Mouse (Mus musculus) forebrain, embryonic 12.5 days (tissue): ENCODE results near the gene Slc35e2. TPM values are rescaled to one million over a fixed set of nuclear protein-coding genes. Genes with fewer than 3 reads are reported as not detected.
A peak's percentile ranks its signal among the peaks of the same experiment; 100 is the strongest.

Experiments used
- ATAC-seq: fragments of 200-750 bp; cut with Nextera tagmentation; 2 replicates; pipeline ENCODE4 v1.8.0; 2017; ENCODE audit warnings: moderate TSS enrichment; ENCODE audit not compliant: low FRiP score
- H3K27ac ChIP-seq: fragments of 300-500 bp; sonication (generic); 2 replicates; pipeline ENCODE4 v1.5.1; 2016; ENCODE audit warnings: mild to moderate bottlenecking
- H3K27me3 ChIP-seq: fragments of 300-500 bp; sonication (generic); 2 replicates; pipeline ENCODE4 v1.6.1; 2016; ENCODE audit warnings: mild to moderate bottlenecking
- H3K36me3 ChIP-seq: fragments of 300-500 bp; sonication (generic); replicated peaks from 2 replicates; pipeline ENCODE4 v1.6.1; 2016; ENCODE audit warnings: mild to moderate bottlenecking
- H3K4me1 ChIP-seq: fragments of 300-500 bp; sonication (generic); 2 replicates; pipeline ENCODE4 v1.6.1; 2016
- H3K4me2 ChIP-seq: fragments of 300-500 bp; sonication (generic); 2 replicates; pipeline ENCODE4 v1.6.1; 2016; ENCODE audit warnings: mild to moderate bottlenecking, moderate library complexity
- H3K4me3 ChIP-seq: fragments of 300-500 bp; sonication (generic); replicated peaks from 2 replicates; pipeline ENCODE4 v1.5.1; 2016; ENCODE audit warnings: mild to moderate bottlenecking
- H3K9ac ChIP-seq: fragments of 300-500 bp; sonication (generic); 2 replicates; pipeline ENCODE4 v1.6.1; 2016; ENCODE audit warnings: mild to moderate bottlenecking
- H3K9me3 ChIP-seq: fragments of 300-500 bp; sonication (generic); 2 replicates; pipeline ENCODE4 v1.6.1; 2016
- WGBS: fragments of 180-500 bp; shearing (Covaris S2); methylation state at CpG from one replicate; pipeline ENCODE4 v1.1.7; 2016; 5-methylcytosine and 5-hydroxymethylcytosine counted together
- polyA plus RNA-seq: library from polyadenylated mRNA; unstranded; fragments of >200 nt; fragmentation: Nextera tagmentation; extraction: Ambion mirVana; gene quantifications from 2 replicates; pipeline ENCODE4 v1.2.1, GENCODE M21; 2016

Gene Slc35e2
- polyA plus RNA-seq, result 12.9 and 14.1 TPM in 2 replicates

GRCm38 (mm10) chr4:155601091-155601996, at the start of gene Slc35e2:
Gene Slc35e2, plus strand, starts transcription at chr4:155601416.
- peak within 1 kb of the TSS; percentile 69 for H3K4me3 ChIP-seq
- peak; percentile 94 for ATAC-seq
- peaks cover 13% of the 10 kb centered on the region for H3K4me1 ChIP-seq
- WGBS, result under 1% methylated on average over 62 of the region's 65 CpGs
- peak within 1 kb of the TSS; percentile 82 for H3K4me2 ChIP-seq
- no peaks in the 10 kb centered on the region for H3K27me3 ChIP-seq
- H3K27ac ChIP-seq, result peak within 1 kb of the TSS; percentile 98
- H3K9ac ChIP-seq, result peak within 1 kb of the TSS; percentile 87
- no peaks in the 10 kb centered on the region for H3K9me3 ChIP-seq
- peaks cover 8% of the 10 kb centered on the region for H3K36me3 ChIP-seq

GRCm38 (mm10) chr4:155552917-155553532, 48.2 kb upstream of the Slc35e2 start:
- no peaks in the 10 kb centered on the region for H3K9me3 ChIP-seq
- WGBS, result 93% methylated on average over 6 of the region's 6 CpGs
- peaks cover 89% of the 10 kb centered on the region for H3K36me3 ChIP-seq
- H3K4me2 ChIP-seq, result no peak overlapping the region
- ATAC-seq, result no peak
- H3K4me1 ChIP-seq, result no peaks in the 10 kb centered on the region
- H3K9ac ChIP-seq, result no peak overlapping the region
- no peak overlapping the region for H3K4me3 ChIP-seq
- no peak overlapping the region for H3K27ac ChIP-seq
- no peaks in the 10 kb centered on the region for H3K27me3 ChIP-seq

- 84% methylated on average over 4 of the region's 4 CpGs for WGBS
- Histone ChIP-seq H3K4me3 (no peak overlapping the region), H3K36me3 (peaks cover 91% of the 10 kb centered on the region), H3K9me3 (no peaks in the 10 kb centered on the region), H3K9ac (no peak overlapping the region), H3K27me3 (no peaks in the 10 kb centered on the region), H3K4me1 (no peaks in the 10 kb centered on the region), H3K27ac (no peak overlapping the region), H3K4me2 (no peak overlapping the region)
- no peak for ATAC-seq
These were observed 46.3 kb upstream of the Slc35e2 start for GRCm38 (mm10) chr4:155554880-155555279.

- Histone ChIP-seq H3K9ac (no peak overlapping the region), H3K4me1 (no peaks in the 10 kb centered on the region), H3K27ac (no peak overlapping the region), H3K9me3 (no peaks in the 10 kb centered on the region), H3K4me3 (no peak overlapping the region), H3K4me2 (no peak overlapping the region), H3K27me3 (no peaks in the 10 kb centered on the region), H3K36me3 (peaks cover 96% of the 10 kb centered on the region)
- no peak for ATAC-seq
- WGBS, result 64% methylated on average over 1 of the region's 1 CpGs
These were observed 45.8 kb upstream of the Slc35e2 start for GRCm38 (mm10) chr4:155555464-155555863.

- H3K4me1 ChIP-seq, result peaks cover 25% of the 10 kb centered on the region
- peaks cover 66% of the 10 kb centered on the region for H3K36me3 ChIP-seq
- 83% methylated on average over 6 of the region's 6 CpGs for WGBS
- no peak overlapping the region for H3K27ac ChIP-seq
- no peaks in the 10 kb centered on the region for H3K27me3 ChIP-seq
- no peaks in the 10 kb centered on the region for H3K9me3 ChIP-seq
- H3K4me3 ChIP-seq, result no peak overlapping the region
- ATAC-seq, result no peak
- H3K9ac ChIP-seq, result no peak overlapping the region
- no peak overlapping the region for H3K4me2 ChIP-seq
These were observed 41.8 kb upstream of the Slc35e2 start for GRCm38 (mm10) chr4:155559454-155559853.

- Histone ChIP-seq H3K9ac (no peak overlapping the region), H3K36me3 (peaks cover 52% of the 10 kb centered on the region), H3K4me2 (no peak overlapping the region), H3K9me3 (no peaks in the 10 kb centered on the region), H3K4me1 (peaks cover 37% of the 10 kb centered on the region), H3K27me3 (no peaks in the 10 kb centered on the region), H3K4me3 (no peak overlapping the region), H3K27ac (0 out of 2 replicates have a peak overlapping the region, but pooled peaks have one; percentile 91)
- ATAC-seq, result no peak
- 67% methylated on average over 2 of the region's 2 CpGs for WGBS
These were observed 40.3 kb upstream of the Slc35e2 start for GRCm38 (mm10) chr4:155560932-155561331.

GRCm38 (mm10) chr4:155561661-155562442, 39.4 kb upstream of the Slc35e2 start, which contains the start of gene Nadk:
Gene Nadk, plus strand, starts transcription at chr4:155562378.
- no peak for ATAC-seq
- peak within 1 kb of the TSS; percentile 77 for H3K4me2 ChIP-seq
- peaks cover 40% of the 10 kb centered on the region for H3K4me1 ChIP-seq
- peak within 1 kb of the TSS; percentile 87 for H3K4me3 ChIP-seq
- H3K27me3 ChIP-seq, result no peaks in the 10 kb centered on the region
- peaks cover 42% of the 10 kb centered on the region for H3K36me3 ChIP-seq
- no peaks in the 10 kb centered on the region for H3K9me3 ChIP-seq
- peak within 1 kb of the TSS; percentile 45; the same call in 1 of the 2 replicates for H3K9ac ChIP-seq
- H3K27ac ChIP-seq, result peak within 1 kb of the TSS; percentile 91
- 78% methylated on average over 7 of the region's 7 CpGs for WGBS

GRCm38 (mm10) chr4:155562725-155563399, 38.4 kb upstream of the Slc35e2 start:
- WGBS, result 3% methylated on average over 18 of the region's 19 CpGs
- Histone ChIP-seq H3K4me2 (peak overlapping the region; percentile 77), H3K4me3 (peak overlapping the region; percentile 87), H3K36me3 (peaks cover 32% of the 10 kb centered on the region), H3K9ac (peak overlapping the region; percentile 45; the same call in 1 of the 2 replicates), H3K4me1 (peaks cover 40% of the 10 kb centered on the region), H3K27ac (peak overlapping the region; percentile 91), H3K27me3 (no peaks in the 10 kb centered on the region), H3K9me3 (no peaks in the 10 kb centered on the region)
- ATAC-seq, result peak; percentile 36; the same call in 1 of the 2 replicates

- H3K4me2 ChIP-seq, result peak overlapping the region; percentile 77
- peaks cover 25% of the 10 kb centered on the region for H3K36me3 ChIP-seq
- peak overlapping the region; percentile 91 for H3K27ac ChIP-seq
- peak overlapping the region; percentile 77 for H3K9ac ChIP-seq
- no peaks in the 10 kb centered on the region for H3K27me3 ChIP-seq
- WGBS, result under 1% methylated on average over 69 of the region's 69 CpGs
- peaks cover 40% of the 10 kb centered on the region for H3K4me1 ChIP-seq
- H3K9me3 ChIP-seq, result no peaks in the 10 kb centered on the region
- H3K4me3 ChIP-seq, result peak overlapping the region; percentile 87
- ATAC-seq, result peak; percentile 96
These were observed 37.6 kb upstream of the Slc35e2 start for GRCm38 (mm10) chr4:155563400-155564231.

GRCm38 (mm10) chr4:155564315-155565069, 36.7 kb upstream of the Slc35e2 start:
- Histone ChIP-seq H3K4me3 (peak overlapping the region; percentile 87), H3K27me3 (no peaks in the 10 kb centered on the region), H3K4me2 (peak overlapping the region; percentile 77), H3K9ac (peak overlapping the region; percentile 77), H3K36me3 (peaks cover 16% of the 10 kb centered on the region), H3K27ac (peak overlapping the region; percentile 91), H3K9me3 (no peaks in the 10 kb centered on the region), H3K4me1 (peaks cover 40% of the 10 kb centered on the region)
- WGBS, result 19% methylated on average over 20 of the region's 20 CpGs
- no peak for ATAC-seq
